Mouse (Mus musculus) thymus, adult 2 months (tissue): ENCODE results near the gene Mark3. TPM values are rescaled to one million over a fixed set of nuclear protein-coding genes. Genes with fewer than 3 reads are reported as not detected.

ENCODE experiments used
- DNase-seq: peaks from one replicate; pipeline ENCODE4 v3.0.0; 2021
- H3K27ac ChIP-seq: fragments of 200-500 bp; 2 replicates; pipeline ENCODE4 v1.5.1; 2012; ENCODE audit warnings: low read length, control low read depth; ENCODE audit not compliant: control insufficient read depth, insufficient read depth
- H3K27me3 ChIP-seq: fragments of 200-500 bp; 2 replicates; pipeline ENCODE4 v1.6.1; 2012; ENCODE audit warnings: mild to moderate bottlenecking, low read length, moderate library complexity, mixed read lengths; ENCODE audit not compliant: control insufficient read depth, insufficient read depth
- H3K36me3 ChIP-seq: fragments of 200-500 bp; 2 replicates; pipeline ENCODE4 v1.6.1; 2012; ENCODE audit warnings: mild to moderate bottlenecking, low read length, moderate library complexity; ENCODE audit not compliant: control insufficient read depth, insufficient read depth
- H3K4me1 ChIP-seq: fragments of 200-500 bp; replicated peaks from 2 replicates; pipeline ENCODE4 v1.6.1; 2012; ENCODE audit warnings: low read length; ENCODE audit not compliant: control insufficient read depth, insufficient read depth
- H3K4me3 ChIP-seq: fragments of 200-500 bp; 2 replicates; pipeline ENCODE4 v1.5.1; 2012; ENCODE audit warnings: mild to moderate bottlenecking, low read length, control low read depth, moderate library complexity; ENCODE audit not compliant: control insufficient read depth, insufficient read depth
- CTCF ChIP-seq: fragments of 200-500 bp; IDR thresholded peaks from 2 replicates; pipeline ENCODE4 v1.5.1; 2012; ENCODE audit warnings: mild to moderate bottlenecking, control low read depth, low read length, moderate library complexity, borderline replicate concordance; ENCODE audit not compliant: control insufficient read depth, poor library complexity, insufficient read depth; ENCODE audit errors: extremely low read depth
- POLR2A ChIP-seq: fragments of 200-500 bp; IDR thresholded peaks from 2 replicates; pipeline ENCODE4 v1.6.1; 2012; ENCODE audit warnings: mild to moderate bottlenecking, low read length, control low read depth, moderate library complexity; ENCODE audit not compliant: control insufficient read depth, poor library complexity, insufficient read depth; ENCODE audit errors: extremely low read depth
- WGBS: fragments of 180-500 bp; shearing (Covaris S2); methylation state at CpG from one replicate; pipeline ENCODE4 v1.1.7; 2018; 5-methylcytosine and 5-hydroxymethylcytosine counted together
- polyA plus RNA-seq: library from polyadenylated mRNA; depleted of rRNA; stranded (reverse); fragments of >200 nt; gene quantifications from 2 replicates; pipeline ENCODE4 v1.2.3, GENCODE M21; 2012

Mark3 gene
- polyA plus RNA-seq, 1 experiment = 45.9 TPM

DNA sequence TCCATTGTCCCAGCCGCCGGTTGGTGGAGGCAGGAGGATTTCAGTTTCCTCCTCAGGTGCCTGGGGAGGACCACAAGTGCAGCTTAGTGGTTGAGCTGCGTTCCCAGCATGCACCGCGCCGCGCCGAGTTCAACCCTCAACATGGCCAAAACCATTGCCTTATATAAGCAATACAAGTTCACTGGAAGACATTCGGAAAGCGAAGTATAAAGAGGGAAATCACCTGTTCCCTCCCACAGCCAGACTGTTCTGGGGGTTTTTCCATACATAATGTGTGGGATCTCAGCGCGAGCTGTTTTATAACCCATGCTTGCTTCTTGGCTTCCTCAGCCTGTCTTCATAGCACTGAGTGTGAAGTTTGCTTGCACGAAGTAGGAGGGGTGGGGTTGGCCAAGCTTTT lies 92.1 kb downstream of the Mark3 start:
- DNase-seq = no peak
- Histone ChIP-seq H3K36me3 (no peaks in the 10 kb centered on the region), H3K27ac (no peak overlapping the region), H3K4me3 (no peak overlapping the region), H3K4me1 (peaks cover 14% of the 10 kb centered on the region), H3K27me3 (peaks cover 4% of the 10 kb centered on the region; the same call in 1 of the 2 replicates)
- WGBS = 85% methylated on average over 13 of the region's 13 CpGs
- TF ChIP-seq CTCF (no peak), POLR2A (no peak)

DNA sequence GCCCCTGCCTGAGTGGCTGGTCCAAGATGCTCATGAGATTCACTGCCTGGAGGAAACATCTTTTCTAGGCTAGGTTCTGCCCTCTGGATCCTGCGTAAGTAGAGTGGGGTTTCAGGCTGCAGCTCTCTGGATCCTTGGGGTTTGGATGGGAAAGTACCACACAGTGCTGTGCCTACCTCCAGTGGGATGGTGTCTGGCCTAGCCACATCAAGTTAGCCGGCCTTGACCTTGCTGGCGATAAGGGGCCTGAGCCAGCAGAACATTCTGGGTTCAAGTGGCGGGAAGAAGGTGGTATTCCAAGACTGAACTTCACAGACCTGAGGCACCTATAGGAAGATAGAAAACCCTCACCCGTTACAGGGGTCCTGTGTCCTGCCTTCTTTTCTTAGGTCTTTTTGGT lies 93.1 kb downstream of the Mark3 start:
- no peaks in the 10 kb centered on the region for H3K36me3 ChIP-seq
- H3K4me3 ChIP-seq = no peak overlapping the region
- WGBS = 95% methylated on average over 5 of the region's 5 CpGs
- H3K27me3 ChIP-seq = peaks cover 11% of the 10 kb centered on the region; the same call in 1 of the 2 replicates
- H3K27ac ChIP-seq = no peak overlapping the region
- peaks cover 24% of the 10 kb centered on the region for H3K4me1 ChIP-seq
- no peak for DNase-seq
- TF ChIP-seq CTCF = no peak

DNA sequence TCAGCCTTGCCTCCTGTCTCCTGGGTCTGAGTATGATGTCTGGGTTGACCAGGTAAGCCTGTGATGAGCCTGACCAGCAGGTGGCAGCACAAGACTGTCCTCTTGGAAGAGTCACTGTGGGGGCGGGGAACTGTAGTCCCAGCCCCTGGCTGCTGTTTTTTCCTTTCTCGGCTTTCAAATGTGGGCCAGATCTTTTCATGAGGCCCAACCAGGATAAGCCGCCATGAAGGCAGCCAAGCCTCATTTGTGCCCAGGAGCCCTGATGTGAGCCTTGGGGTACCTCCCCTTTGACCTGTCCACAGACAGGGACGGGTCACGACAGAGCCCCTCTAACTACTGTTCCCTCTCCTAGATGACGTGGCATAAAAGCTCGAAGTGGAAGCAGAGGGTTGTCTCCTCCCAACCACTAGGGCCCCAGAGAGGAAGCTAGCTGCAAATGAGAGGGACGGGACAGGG lies 94.2 kb downstream of the Mark3 start:
- peaks cover 27% of the 10 kb centered on the region for H3K4me1 ChIP-seq
- peak overlapping the region; percentile 42 for H3K4me3 ChIP-seq
- peak; percentile 84 for TF ChIP-seq CTCF
- TF ChIP-seq POLR2A = 0 out of 2 replicates have a peak, but pooled peaks have one; percentile 16

DNA sequence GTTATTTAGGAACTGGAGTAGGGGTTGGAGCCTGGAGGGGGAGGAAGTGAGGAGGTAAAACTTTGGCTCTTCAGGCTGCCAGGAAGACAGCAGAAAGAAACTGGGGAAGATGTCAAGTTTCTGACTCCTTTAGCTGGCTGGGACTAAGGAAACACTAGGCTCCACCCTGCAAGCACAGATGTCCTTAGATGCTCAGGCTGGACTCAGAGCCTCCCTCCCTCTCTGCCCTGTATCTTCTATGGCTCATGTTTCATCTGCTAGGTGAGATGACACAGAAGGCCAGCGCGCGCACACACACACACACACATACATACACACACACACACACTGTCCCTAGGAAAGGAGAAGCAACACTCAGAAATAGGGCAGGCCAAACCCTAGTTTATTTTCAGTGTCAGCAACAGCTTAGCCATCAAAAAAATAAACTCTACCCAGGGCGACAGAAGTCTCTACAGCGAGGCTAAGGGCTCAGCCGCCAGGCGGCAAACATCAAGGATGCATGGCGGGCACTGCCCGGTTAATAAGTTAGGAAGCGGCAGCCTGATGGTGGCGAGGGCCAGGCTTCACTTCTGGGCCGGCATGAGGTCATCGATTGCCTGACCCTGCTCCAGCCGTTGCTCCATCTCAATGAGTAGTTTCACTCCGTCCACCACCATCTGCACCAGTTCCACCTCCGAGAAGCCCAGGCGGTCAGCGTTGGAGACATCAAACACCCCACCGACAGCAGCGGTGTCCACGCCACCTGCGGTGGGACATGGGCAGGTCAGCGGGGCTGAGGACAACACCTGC lies 94.9 kb downstream of the Mark3 start:
- no peak for DNase-seq
- H3K27me3 ChIP-seq = peaks cover 20% of the 10 kb centered on the region; the same call in 1 of the 2 replicates
- H3K4me3 ChIP-seq = no peak overlapping the region
- H3K27ac ChIP-seq = no peak overlapping the region; the same call in 1 of the 2 replicates
- 89% methylated on average over 23 of the region's 23 CpGs for WGBS
- TF ChIP-seq POLR2A (no peak), CTCF (no peak)
- H3K36me3 ChIP-seq = no peaks in the 10 kb centered on the region
- peaks cover 27% of the 10 kb centered on the region for H3K4me1 ChIP-seq

More for the DNA sequence above, 94.2 kb downstream of the Mark3 start:
- H3K27me3 ChIP-seq = peaks cover 20% of the 10 kb centered on the region; the same call in 1 of the 2 replicates
- peak overlapping the region; percentile 52; the same call in 1 of the 2 replicates for H3K27ac ChIP-seq
- 1% methylated on average over 8 of the region's 8 CpGs for WGBS
- no peaks in the 10 kb centered on the region for H3K36me3 ChIP-seq
- DNase-seq = peak; percentile 95

DNA sequence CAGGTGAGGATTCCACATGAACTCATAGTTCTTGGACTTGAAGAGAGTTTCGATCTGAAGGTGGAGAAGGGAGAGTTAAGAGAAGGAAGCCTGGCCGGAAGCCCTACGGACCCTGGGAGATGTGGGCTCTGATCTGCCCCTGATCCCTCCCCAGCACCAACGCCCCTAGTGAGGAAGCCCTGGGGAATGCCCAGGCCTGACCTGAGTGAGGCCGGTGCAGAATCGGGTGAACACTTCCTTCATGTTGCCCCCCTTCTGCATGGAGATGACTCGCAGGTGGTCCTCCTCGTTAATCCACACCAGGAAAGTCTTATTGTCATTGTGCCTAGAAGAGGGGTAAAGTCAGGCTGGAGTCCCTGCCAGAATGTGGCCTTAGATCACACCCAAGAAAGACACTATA lies 95.6 kb downstream of the Mark3 start:
- no peak for DNase-seq
- Histone ChIP-seq H3K4me3 (no peak overlapping the region), H3K27me3 (peaks cover 20% of the 10 kb centered on the region; the same call in 1 of the 2 replicates), H3K36me3 (no peaks in the 10 kb centered on the region), H3K27ac (no peak overlapping the region), H3K4me1 (peaks cover 27% of the 10 kb centered on the region)
- 87% methylated on average over 8 of the region's 8 CpGs for WGBS
- TF ChIP-seq CTCF (no peak), POLR2A (no peak)

DNA sequence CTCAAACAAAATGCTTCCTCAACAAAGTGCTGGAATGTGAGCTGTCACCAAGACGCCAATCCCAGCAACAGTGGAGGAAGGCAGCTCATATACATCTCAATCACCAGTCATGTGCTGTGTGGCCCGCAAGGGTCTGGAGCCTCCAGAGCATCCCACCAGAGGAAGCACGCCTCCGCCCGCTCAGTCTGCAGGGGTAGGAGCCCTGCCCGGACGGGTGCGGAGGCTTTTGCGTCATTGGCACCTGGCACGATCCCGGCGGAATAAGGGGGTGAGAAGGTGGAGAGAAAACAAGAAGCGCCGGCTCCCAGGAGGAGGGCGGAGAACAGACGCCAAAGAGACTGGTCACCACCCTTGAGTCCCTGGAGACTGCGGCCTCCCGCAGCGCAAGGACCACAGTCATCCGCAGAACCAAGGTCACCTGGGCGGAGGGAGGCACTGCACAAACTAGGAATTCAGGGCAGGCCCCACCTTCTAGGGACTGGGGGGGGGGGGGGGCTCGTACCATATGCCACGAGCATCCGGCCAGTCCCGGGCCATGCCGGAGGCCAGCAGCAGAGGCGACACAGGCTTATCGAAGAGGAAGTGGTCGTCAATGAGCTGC lies 96.1 kb downstream of the Mark3 start:
- 55% methylated on average over 29 of the region's 29 CpGs for WGBS
- no peak overlapping the region for H3K27ac ChIP-seq
- no peaks in the 10 kb centered on the region for H3K36me3 ChIP-seq
- peaks cover 20% of the 10 kb centered on the region; the same call in 1 of the 2 replicates for H3K27me3 ChIP-seq
- H3K4me1 ChIP-seq = peaks cover 27% of the 10 kb centered on the region
- TF ChIP-seq POLR2A (no peak), CTCF (no peak)
- no peak for DNase-seq
- H3K4me3 ChIP-seq = no peak overlapping the region
